Mouse (Mus musculus) bone marrow, adult 2 months (tissue): ENCODE measurements around the gene Slc25a3.

Experiments used
- CTCF ChIP-seq: fragments of 200-500 bp; IDR thresholded peaks from 2 replicates; pipeline ENCODE4 v1.5.1; 2011; ENCODE audit warnings: low read length, control low read depth; ENCODE audit not compliant: control insufficient read depth, insufficient read depth
- POLR2A ChIP-seq: fragments of 200-500 bp; IDR thresholded peaks from 2 replicates; pipeline ENCODE4 v1.6.1; 2011; ENCODE audit warnings: low read depth, mild to moderate bottlenecking, control low read depth, low read length, borderline replicate concordance; ENCODE audit not compliant: control insufficient read depth

GRCm38 (mm10) chr10:91081959-91082507 lies 41.8 kb downstream of the Slc25a3 start:
- no peak for TF ChIP-seq POLR2A
- TF ChIP-seq CTCF = no peak
